Mouse (Mus musculus) midbrain, embryonic 10.5 days (tissue): Measurements from ENCODE around the gene Mctp2. TPM values are rescaled to one million over a fixed set of nuclear protein-coding genes. Genes with fewer than 3 reads are reported as not detected.

ENCODE experiments used
- DNase-seq: peaks from one replicate; pipeline ENCODE4 v3.0.0-alpha.2; 2017; ENCODE audit warnings: low spot score
- H3K27ac ChIP-seq: fragments of 300-500 bp; sonication (generic); replicated peaks from 2 replicates; pipeline ENCODE4 v1.5.1; 2016; ENCODE audit warnings: mild to moderate bottlenecking
- H3K27me3 ChIP-seq: fragments of 300-500 bp; sonication (generic); 2 replicates; pipeline ENCODE4 v1.6.1; 2016; ENCODE audit warnings: low read depth, mild to moderate bottlenecking; ENCODE audit not compliant: poor library complexity, severe bottlenecking
- H3K36me3 ChIP-seq: fragments of 300-500 bp; sonication (generic); 2 replicates; pipeline ENCODE4 v1.6.1; 2016; ENCODE audit warnings: mild to moderate bottlenecking, moderate library complexity
- H3K4me1 ChIP-seq: fragments of 300-500 bp; sonication (generic); 2 replicates; pipeline ENCODE4 v1.6.1; 2016
- H3K4me3 ChIP-seq: fragments of 300-500 bp; sonication (generic); 2 replicates; pipeline ENCODE4 v1.5.1; 2016; ENCODE audit warnings: mild to moderate bottlenecking, moderate library complexity
- H3K9me3 ChIP-seq: fragments of 300-500 bp; sonication (generic); replicated peaks from 2 replicates; pipeline ENCODE4 v1.6.1; 2016; ENCODE audit warnings: mild to moderate bottlenecking
- WGBS: fragments of 180-500 bp; shearing (Covaris S2); methylation state at CpG from one replicate; pipeline ENCODE4 v1.1.7; 2016; 5-methylcytosine and 5-hydroxymethylcytosine counted together
- polyA plus RNA-seq: library from polyadenylated mRNA; unstranded; fragments of >200 nt; fragmentation: Nextera tagmentation; extraction: Ambion mirVana; gene quantifications from 2 replicates; pipeline ENCODE4 v1.2.1, GENCODE M21; 2016

The Mctp2 gene
- polyA plus RNA-seq, 1 experiment from 2014 or later, result 0.10 TPM

DNA sequence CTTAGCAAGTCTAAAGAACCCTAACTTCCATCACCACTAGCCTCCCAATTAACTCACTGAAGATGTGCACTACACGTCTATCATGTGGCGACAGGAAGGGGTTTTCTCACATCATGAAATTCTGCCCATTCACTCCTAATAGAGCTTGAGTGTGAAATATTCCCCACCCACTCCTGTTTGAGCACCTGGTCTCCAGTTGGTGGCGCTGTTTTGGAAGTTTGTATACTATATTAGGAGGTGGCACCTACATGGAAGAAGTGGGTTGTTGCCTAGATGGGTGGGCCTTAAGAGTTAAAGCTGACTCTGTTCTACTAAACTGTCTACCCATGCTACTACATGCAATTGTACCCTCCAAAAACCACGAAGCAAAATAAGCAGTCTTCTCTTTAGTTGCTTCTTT, 4.7 kb downstream of the Mctp2 start:
- WGBS, result 73% methylated on average over 4 of the region's 4 CpGs
- Histone ChIP-seq H3K36me3 (no peaks in the 10 kb centered on the region), H3K4me3 (no peak overlapping the region), H3K9me3 (no peaks in the 10 kb centered on the region), H3K27me3 (peaks cover 18% of the 10 kb centered on the region), H3K27ac (no peak overlapping the region), H3K4me1 (peaks cover 12% of the 10 kb centered on the region)
- no peak for DNase-seq

DNA sequence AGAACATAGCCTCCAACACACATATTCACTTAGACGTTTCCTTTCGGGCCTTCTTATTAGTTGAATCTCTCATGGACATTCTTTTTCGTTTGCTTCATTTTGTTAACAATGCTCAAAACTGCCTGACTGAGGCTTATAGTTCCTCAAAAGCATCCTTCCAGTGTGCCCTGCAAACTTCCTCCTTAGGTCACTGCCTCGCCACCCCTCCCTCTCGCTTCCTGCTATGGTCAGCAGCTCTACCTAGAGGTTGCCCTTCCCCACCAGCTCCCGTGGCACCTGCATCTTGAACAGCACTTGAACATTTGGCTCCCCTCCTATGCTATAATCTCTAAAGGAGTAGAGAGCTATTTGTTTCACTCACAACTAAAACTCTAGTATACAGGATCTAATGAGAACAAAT, 6.7 kb downstream of the Mctp2 start:
- no peaks in the 10 kb centered on the region for H3K27me3 ChIP-seq
- no peak overlapping the region for H3K27ac ChIP-seq
- WGBS, result 90% methylated on average over 6 of the region's 6 CpGs
- no peaks in the 10 kb centered on the region for H3K9me3 ChIP-seq
- DNase-seq, result no peak
- no peaks in the 10 kb centered on the region for H3K36me3 ChIP-seq
- no peaks in the 10 kb centered on the region for H3K4me1 ChIP-seq
- no peak overlapping the region for H3K4me3 ChIP-seq

DNA sequence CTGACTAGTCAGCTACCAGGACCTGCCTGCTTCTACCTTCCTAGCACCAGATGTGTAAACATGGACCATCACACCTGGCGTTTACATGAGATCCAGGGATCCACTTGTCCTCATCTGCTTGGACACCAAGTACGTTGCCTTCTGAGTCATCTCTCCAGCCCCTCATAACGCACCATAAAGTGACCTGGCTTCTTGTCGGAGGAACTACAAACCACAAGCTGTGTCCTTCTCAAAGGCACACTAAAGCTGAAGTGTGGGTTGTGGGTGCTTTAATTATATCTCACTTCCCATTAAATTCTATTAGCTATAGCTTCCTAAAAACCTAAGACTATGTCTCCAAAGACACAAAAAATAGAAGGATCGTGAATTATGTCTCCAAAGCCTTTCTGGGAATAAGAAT, 9.4 kb downstream of the Mctp2 start:
- Histone ChIP-seq H3K4me1 (no peaks in the 10 kb centered on the region), H3K36me3 (no peaks in the 10 kb centered on the region), H3K27ac (no peak overlapping the region), H3K27me3 (no peaks in the 10 kb centered on the region), H3K9me3 (no peaks in the 10 kb centered on the region), H3K4me3 (no peak overlapping the region)
- 86% methylated on average over 5 of the region's 5 CpGs for WGBS
- DNase-seq, result no peak

GRCm38 (mm10) chr7:72296171-72296570, 10.2 kb downstream of the Mctp2 start:
- Histone ChIP-seq H3K4me1 (no peaks in the 10 kb centered on the region), H3K4me3 (no peak overlapping the region), H3K27ac (no peak overlapping the region), H3K36me3 (no peaks in the 10 kb centered on the region), H3K9me3 (no peaks in the 10 kb centered on the region), H3K27me3 (no peaks in the 10 kb centered on the region)
- WGBS, result 87% methylated on average over 2 of the region's 2 CpGs
- DNase-seq, result no peak

GRCm38 (mm10) chr7:72294886-72295285, 11.5 kb downstream of the Mctp2 start:
- Histone ChIP-seq H3K9me3 (no peaks in the 10 kb centered on the region), H3K36me3 (no peaks in the 10 kb centered on the region), H3K4me3 (no peak overlapping the region), H3K27ac (no peak overlapping the region), H3K27me3 (no peaks in the 10 kb centered on the region), H3K4me1 (no peaks in the 10 kb centered on the region)
- 81% methylated on average over 2 of the region's 2 CpGs for WGBS
- no peak for DNase-seq

DNA sequence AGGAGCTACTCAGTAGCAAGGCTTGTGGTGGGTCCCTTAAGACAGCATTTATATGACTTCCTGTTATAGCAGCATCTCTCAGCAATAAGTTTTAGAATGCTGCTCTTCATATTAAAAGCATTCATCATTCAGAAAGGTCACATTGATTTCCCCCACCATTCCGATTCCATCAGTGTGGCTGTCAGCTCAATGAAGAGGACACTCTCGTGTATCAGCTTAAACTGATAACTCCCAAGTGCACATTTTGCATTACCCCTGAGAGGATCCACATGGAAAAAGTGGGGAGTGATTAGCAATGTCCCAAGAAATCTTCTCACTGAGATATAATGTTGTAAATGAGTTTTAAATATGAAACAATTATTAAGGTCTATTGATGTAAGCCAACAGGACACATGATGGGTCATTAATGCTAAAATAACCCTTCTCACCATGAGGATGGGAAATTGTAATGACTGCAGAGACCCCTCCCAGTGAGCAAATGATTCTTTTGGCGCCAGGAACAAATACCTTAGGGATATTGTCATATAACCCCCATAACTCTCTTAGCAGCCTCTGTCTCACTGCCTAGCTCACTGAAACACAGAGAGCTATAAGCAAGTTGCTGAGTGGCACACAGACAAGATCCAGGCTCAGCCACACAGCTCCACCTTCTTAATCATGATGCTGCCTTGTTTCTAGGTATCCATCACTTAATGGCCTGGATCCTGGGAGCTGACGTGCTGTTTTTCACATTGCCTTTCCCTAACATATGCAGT, 12.4 kb downstream of the Mctp2 start:
- Histone ChIP-seq H3K9me3 (no peaks in the 10 kb centered on the region), H3K4me3 (no peak overlapping the region), H3K4me1 (no peaks in the 10 kb centered on the region), H3K27me3 (no peaks in the 10 kb centered on the region), H3K36me3 (no peaks in the 10 kb centered on the region), H3K27ac (no peak overlapping the region)
- 73% methylated on average over 4 of the region's 4 CpGs for WGBS
- DNase-seq, result no peak

DNA sequence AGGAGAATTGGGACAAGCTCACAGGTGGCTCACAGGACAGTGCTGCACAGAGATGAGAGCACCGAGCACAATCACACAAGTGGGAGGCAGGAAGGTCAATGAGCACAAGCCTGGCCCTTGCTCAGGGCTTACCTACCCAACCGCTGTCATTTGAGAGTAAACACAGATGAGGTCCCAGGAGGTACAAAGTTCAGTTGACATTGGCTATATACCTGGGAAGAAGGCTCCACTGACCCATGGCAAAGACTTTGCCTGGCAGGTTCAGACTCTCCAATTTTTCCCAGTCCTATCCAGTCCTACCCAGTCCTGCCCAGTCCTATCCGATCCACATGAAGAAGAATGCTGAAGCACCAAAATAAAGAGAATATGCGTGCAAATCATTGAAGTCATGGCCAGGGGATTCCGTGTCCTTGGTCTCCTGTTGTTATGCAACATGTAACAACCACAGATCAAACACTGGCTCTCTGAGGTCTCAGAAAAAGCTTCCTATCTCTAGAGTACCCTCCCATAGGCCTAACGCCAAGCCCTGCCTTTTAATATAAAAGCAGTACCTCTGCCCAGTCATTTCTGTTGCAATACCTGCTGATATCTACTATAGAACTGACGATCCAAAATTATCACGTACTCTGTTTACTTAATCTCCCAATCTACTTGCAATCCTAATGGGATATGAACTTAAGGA, 14.0 kb downstream of the Mctp2 start:
- no peaks in the 10 kb centered on the region for H3K9me3 ChIP-seq
- H3K4me3 ChIP-seq, result no peak overlapping the region
- no peaks in the 10 kb centered on the region for H3K27me3 ChIP-seq
- no peak for DNase-seq
- no peak overlapping the region for H3K27ac ChIP-seq
- no peaks in the 10 kb centered on the region for H3K4me1 ChIP-seq
- 89% methylated on average over 8 of the region's 8 CpGs for WGBS
- H3K36me3 ChIP-seq, result no peaks in the 10 kb centered on the region

DNA sequence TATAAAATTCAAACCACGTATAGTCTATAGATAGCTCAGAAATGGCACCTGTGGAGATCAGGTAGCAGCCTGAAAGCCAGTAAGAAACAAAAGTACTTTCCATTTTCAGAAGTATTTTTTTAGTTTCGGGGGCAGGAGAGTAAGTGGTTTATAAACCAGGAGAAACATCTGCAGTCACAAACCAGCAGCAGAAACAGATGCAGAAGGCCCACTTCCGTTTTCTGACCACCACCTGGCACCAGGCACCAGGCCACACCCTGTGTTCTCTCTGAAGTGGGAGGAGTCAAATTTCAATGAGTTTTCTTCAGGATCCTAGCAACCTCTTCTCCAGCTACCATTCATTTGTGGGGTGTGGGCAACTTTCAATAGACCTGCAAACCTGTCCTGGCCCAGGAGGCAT, 25.7 kb downstream of the Mctp2 start:
- Histone ChIP-seq H3K4me1 (no peaks in the 10 kb centered on the region), H3K36me3 (no peaks in the 10 kb centered on the region), H3K27ac (no peak overlapping the region), H3K9me3 (no peaks in the 10 kb centered on the region), H3K27me3 (no peaks in the 10 kb centered on the region), H3K4me3 (no peak overlapping the region)
- whole genome bisulfite sequencing, result 81% methylated on average over 3 of the region's 3 CpGs
- DNase-seq, result no peak

DNA sequence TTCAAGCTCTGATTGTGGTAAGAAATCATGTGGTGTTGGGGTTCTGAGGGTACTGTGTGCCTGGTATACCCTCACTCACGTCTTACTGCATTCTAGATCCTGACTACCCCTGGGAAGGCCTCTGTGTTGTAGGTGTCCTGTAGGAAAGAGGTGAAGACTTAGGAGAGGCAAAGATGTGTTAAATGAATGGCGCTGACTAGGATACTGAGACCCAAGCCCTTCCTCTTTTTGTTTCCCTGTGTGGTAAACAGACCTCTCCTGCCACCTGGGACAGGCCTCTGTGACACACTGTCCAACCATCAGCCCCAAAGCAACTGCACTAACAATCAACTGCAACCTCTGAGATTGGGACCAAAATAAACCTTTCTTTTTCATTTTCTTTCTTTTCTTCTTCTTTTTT, 28.0 kb downstream of the Mctp2 start:
- H3K4me3 ChIP-seq, result no peak overlapping the region
- no peak for DNase-seq
- no peaks in the 10 kb centered on the region for H3K27me3 ChIP-seq
- H3K27ac ChIP-seq, result no peak overlapping the region
- H3K4me1 ChIP-seq, result no peaks in the 10 kb centered on the region
- 89% methylated on average over 2 of the region's 2 CpGs for WGBS
- H3K36me3 ChIP-seq, result no peaks in the 10 kb centered on the region
- H3K9me3 ChIP-seq, result no peaks in the 10 kb centered on the region

DNA sequence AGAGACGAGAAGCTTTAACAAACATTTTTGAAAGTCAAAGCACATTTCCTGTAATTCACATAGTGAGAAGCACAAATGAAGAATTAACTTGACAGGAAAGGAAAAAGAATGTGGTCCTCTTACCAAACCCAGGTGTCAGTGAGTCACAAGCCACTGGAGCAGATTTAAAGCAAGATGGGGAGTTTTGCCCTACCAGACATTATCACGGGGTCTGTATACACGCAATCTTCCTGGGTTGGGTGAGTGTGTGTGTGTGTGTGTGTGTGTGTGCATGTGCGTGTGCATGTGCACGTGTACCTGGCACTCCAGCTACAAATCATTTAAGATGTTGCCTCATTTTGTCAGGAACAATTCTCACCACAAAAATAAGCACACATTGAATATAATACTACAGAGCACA, 30.9 kb downstream of the Mctp2 start:
- H3K4me3 ChIP-seq, result no peak overlapping the region
- no peaks in the 10 kb centered on the region for H3K4me1 ChIP-seq
- no peaks in the 10 kb centered on the region for H3K36me3 ChIP-seq
- H3K9me3 ChIP-seq, result no peaks in the 10 kb centered on the region
- no peak for DNase-seq
- no peaks in the 10 kb centered on the region for H3K27me3 ChIP-seq
- WGBS, result 91% methylated on average over 5 of the region's 5 CpGs
- H3K27ac ChIP-seq, result no peak overlapping the region

GRCm38 (mm10) chr7:72271546-72271945, 34.9 kb downstream of the Mctp2 start:
- Histone ChIP-seq H3K27me3 (no peaks in the 10 kb centered on the region), H3K27ac (no peak overlapping the region), H3K4me3 (no peak overlapping the region), H3K4me1 (no peaks in the 10 kb centered on the region), H3K9me3 (no peaks in the 10 kb centered on the region), H3K36me3 (no peaks in the 10 kb centered on the region)
- 86% methylated on average over 6 of the region's 6 CpGs for WGBS
- no peak for DNase-seq

DNA sequence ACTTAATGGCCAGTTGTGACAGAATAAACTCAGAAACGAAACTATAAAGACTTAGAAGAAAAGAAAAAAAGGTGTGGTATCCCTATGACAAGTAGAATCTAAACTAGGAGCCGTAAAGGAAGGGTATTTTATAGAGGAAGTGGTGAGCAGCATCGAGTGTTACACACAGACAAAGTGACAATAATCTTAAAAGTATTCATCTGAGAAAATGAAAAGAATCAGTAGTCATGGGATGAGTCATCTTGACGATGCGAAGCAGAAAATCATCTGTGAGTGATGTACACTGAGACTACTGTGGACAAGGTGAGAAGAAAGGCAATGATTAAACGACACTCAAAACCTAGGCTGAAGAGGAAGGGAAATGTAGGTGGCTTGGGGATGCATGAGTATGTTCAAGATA, 36.4 kb downstream of the Mctp2 start:
- 85% methylated on average over 6 of the region's 6 CpGs for WGBS
- no peak for DNase-seq
- Histone ChIP-seq H3K27me3 (no peaks in the 10 kb centered on the region), H3K36me3 (no peaks in the 10 kb centered on the region), H3K4me3 (no peak overlapping the region), H3K27ac (no peak overlapping the region), H3K4me1 (no peaks in the 10 kb centered on the region), H3K9me3 (no peaks in the 10 kb centered on the region)

GRCm38 (mm10) chr7:72260766-72261655, 45.4 kb downstream of the Mctp2 start:
- Histone ChIP-seq H3K27ac (no peak overlapping the region), H3K36me3 (no peaks in the 10 kb centered on the region), H3K9me3 (no peaks in the 10 kb centered on the region), H3K27me3 (no peaks in the 10 kb centered on the region), H3K4me1 (no peaks in the 10 kb centered on the region), H3K4me3 (no peak overlapping the region)
- 93% methylated on average over 8 of the region's 8 CpGs for WGBS
- no peak for DNase-seq
